Mouse (Mus musculus) lung, embryonic 15.5 days (tissue): ENCODE measurements at regions not wholly inside any gene's neighbourhood (a gene's known extent, or its start where the extent isn't known, plus 50 kb on each side); places are given as distances from the start of the nearest gene placed in this dataset.

Experiments used
- ATAC-seq: fragments of 200-750 bp; cut with Nextera tagmentation; 2 replicates; pipeline ENCODE4 v1.8.0; 2017; ENCODE audit warnings: moderate number of reproducible peaks, borderline replicate concordance; ENCODE audit not compliant: low FRiP score, low TSS enrichment; ENCODE audit errors: extremely low read depth
- H3K27ac ChIP-seq: fragments of 300-500 bp; sonication (generic); 2 replicates; pipeline ENCODE4 v1.5.1; 2015; ENCODE audit warnings: moderate library complexity, mild to moderate bottlenecking, inconsistent platforms
- H3K27me3 ChIP-seq: fragments of 300-500 bp; sonication (generic); 2 replicates; pipeline ENCODE4 v1.6.1; 2015; ENCODE audit warnings: inconsistent platforms
- H3K36me3 ChIP-seq: fragments of 300-500 bp; sonication (generic); 2 replicates; pipeline ENCODE4 v1.6.1; 2015; ENCODE audit warnings: inconsistent platforms
- H3K4me1 ChIP-seq: fragments of 300-500 bp; sonication (generic); 2 replicates; pipeline ENCODE4 v1.6.1; 2015; ENCODE audit warnings: inconsistent platforms
- H3K4me2 ChIP-seq: fragments of 300-500 bp; sonication (generic); 2 replicates; pipeline ENCODE4 v1.6.1; 2015; ENCODE audit warnings: inconsistent platforms, mild to moderate bottlenecking, moderate library complexity
- H3K4me3 ChIP-seq: fragments of 300-500 bp; sonication (generic); 2 replicates; pipeline ENCODE4 v1.5.1; 2015; ENCODE audit warnings: mild to moderate bottlenecking, inconsistent platforms
- H3K9ac ChIP-seq: fragments of 300-500 bp; sonication (generic); 2 replicates; pipeline ENCODE4 v1.6.1; 2015; ENCODE audit warnings: inconsistent platforms
- H3K9me3 ChIP-seq: fragments of 300-500 bp; sonication (generic); 2 replicates; pipeline ENCODE4 v1.6.1; 2016; ENCODE audit warnings: inconsistent platforms
- WGBS: fragments of 180-500 bp; shearing (Covaris S2); methylation state at CpG from one replicate; pipeline ENCODE4 v1.1.7; 2015; 5-methylcytosine and 5-hydroxymethylcytosine counted together

DNA sequence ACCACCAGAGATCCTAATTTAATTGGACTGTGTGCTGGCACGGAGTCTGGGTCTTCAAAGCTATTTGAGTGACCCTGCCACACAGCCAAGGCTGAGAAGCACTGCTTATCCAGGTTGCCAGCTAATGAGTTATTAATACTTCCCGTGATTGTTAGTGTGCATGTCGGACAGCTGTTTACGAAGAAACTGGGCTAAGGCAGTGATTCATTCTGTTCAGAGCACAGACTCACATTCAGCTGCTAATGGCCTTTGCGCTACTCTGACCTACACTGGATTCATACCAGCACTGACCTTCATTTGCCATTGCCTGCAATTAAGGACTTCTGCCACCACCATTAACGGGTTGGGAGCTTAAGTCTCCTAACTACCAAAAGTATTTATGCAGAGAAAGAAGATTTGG is 156.7 kb upstream of the Dppa4 start:
- 51% methylated on average over 6 of the region's 6 CpGs for WGBS
- Histone ChIP-seq H3K36me3 (no peaks in the 10 kb centered on the region), H3K27me3 (no peaks in the 10 kb centered on the region), H3K9ac (no peak overlapping the region), H3K4me2 (no peak overlapping the region), H3K4me3 (no peak overlapping the region), H3K4me1 (no peaks in the 10 kb centered on the region), H3K27ac (no peak overlapping the region), H3K9me3 (no peaks in the 10 kb centered on the region)
- ATAC-seq: no peak

DNA sequence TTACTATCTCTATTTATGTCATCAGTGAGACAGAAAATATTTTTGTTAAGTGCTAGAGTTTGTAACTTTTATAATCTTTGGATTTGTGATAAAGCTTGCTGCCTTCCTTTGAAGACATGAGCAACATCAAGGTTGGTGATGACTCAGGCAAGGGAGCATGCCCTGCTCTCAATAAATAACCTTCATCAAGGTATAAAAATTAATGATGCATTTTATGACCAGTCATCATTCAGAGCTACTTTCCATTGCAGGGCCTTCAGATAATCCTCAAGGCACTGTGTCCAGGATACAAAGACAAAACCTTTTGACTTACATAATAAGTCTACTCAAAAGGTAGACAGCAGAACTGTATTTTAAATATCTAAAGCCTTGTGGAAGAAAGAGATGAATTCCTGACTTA is 156.2 kb upstream of the Dppa4 start:
- Histone ChIP-seq H3K27ac (no peak overlapping the region), H3K27me3 (no peaks in the 10 kb centered on the region)

DNA sequence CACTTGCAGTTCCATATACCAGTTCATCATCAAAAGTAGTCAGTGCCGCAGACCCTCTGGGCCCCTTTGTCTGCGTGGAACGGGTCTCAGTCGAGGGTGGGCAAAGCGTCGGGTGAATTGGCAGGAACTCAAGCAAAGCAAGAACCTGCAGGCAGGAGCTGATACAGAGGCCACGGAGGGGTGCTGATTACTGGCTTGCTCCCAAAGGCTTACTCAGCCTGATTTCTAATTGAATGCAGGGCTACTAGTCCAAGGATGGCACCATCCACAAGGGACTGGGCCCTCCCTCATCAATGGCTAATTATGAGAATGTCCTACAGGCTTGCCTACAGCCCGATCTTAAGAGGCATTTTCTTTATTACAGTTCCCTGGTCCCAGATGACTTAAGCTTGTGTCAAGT is 128.2 kb upstream of the Dppa4 start:
- Histone ChIP-seq H3K36me3 (no peaks in the 10 kb centered on the region), H3K4me1 (no peaks in the 10 kb centered on the region), H3K9me3 (no peaks in the 10 kb centered on the region), H3K4me2 (no peak overlapping the region), H3K27me3 (no peaks in the 10 kb centered on the region), H3K9ac (no peak overlapping the region), H3K4me3 (no peak overlapping the region), H3K27ac (no peak overlapping the region)
- WGBS: 83% methylated on average over 8 of the region's 8 CpGs
- no peak for ATAC-seq

More for the DNA sequence above, 156.2 kb upstream of the Dppa4 start:
- H3K9ac ChIP-seq: no peak overlapping the region
- no peak for ATAC-seq
- H3K36me3 ChIP-seq: no peaks in the 10 kb centered on the region
- no peaks in the 10 kb centered on the region for H3K9me3 ChIP-seq
- H3K4me2 ChIP-seq: no peak overlapping the region
- no peak overlapping the region for H3K4me3 ChIP-seq
- H3K4me1 ChIP-seq: no peaks in the 10 kb centered on the region

DNA sequence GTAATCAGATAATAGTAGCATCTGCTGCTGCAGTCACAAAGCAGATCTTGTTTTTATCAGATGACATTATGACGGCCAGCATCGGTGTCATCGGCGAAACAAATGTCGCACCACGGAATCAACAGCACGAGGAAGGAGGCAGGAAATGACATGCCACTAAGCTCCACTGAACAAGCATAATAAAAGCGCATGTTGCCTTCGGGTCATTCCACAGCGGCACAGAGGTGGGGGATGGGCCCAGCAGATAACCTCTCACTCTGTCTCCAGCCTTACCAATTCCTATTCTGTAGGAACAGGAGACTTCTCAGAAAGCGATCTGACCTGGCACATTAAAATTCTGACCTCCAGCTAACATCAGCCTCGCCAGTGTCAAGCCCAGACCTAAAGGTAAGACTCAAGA is 93.1 kb upstream of the Dppa4 start:
- Histone ChIP-seq H3K27me3 (no peaks in the 10 kb centered on the region), H3K4me3 (no peak overlapping the region), H3K9ac (no peak overlapping the region), H3K4me2 (no peak overlapping the region), H3K9me3 (no peaks in the 10 kb centered on the region), H3K4me1 (no peaks in the 10 kb centered on the region), H3K36me3 (no peaks in the 10 kb centered on the region), H3K27ac (no peak overlapping the region)
- WGBS: 73% methylated on average over 12 of the region's 12 CpGs
- ATAC-seq: no peak

DNA sequence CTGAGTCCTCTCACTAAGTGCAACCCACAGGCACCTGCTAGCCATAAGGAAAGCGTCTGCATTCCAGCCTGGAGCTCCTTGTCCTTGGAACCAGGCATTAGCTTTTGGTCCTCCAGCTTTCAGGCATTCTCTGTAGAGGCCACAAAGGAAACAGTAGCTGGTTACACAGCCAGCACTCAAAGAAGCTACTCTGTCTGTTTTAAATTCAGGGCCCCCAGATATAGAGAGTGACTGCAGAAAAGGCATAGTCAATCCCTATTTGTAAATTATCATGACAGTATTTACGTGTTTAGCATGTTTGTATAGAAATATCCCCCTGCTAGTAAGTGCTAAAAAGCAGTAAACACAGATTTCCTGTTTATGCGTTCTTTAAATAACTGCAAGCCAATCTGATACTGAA is 91.3 kb upstream of the Dppa4 start:
- H3K27me3 ChIP-seq: no peaks in the 10 kb centered on the region
- no peaks in the 10 kb centered on the region for H3K4me1 ChIP-seq
- H3K4me2 ChIP-seq: no peak overlapping the region
- H3K9ac ChIP-seq: no peak overlapping the region
- no peak overlapping the region for H3K4me3 ChIP-seq
- 51% methylated on average over 3 of the region's 3 CpGs for WGBS
- no peaks in the 10 kb centered on the region for H3K36me3 ChIP-seq
- ATAC-seq: peak; percentile 52; the same call in 1 of the 2 replicates
- no peaks in the 10 kb centered on the region for H3K9me3 ChIP-seq
- no peak overlapping the region for H3K27ac ChIP-seq

DNA sequence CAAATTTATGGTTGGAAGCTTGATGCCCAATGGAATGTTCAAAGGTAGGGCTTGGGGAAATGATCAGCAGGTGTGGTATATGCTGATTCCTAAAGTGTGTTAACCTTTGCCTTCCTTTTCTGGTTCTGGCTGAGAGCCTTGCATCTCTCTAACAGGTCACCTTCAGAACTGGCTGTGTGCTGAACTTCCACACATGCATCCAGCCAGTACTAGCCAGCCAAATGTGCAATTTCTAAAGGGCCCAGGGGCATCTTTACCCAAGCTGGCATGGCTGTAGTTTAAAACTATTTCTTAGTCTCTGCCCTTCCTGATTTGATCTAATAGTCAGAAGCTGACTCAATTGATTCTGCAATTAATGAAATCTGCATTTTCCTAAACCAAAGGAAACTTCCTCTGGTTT is 68.6 kb upstream of the Dppa4 start:
- no peak for ATAC-seq

More for the DNA sequence above, 68.6 kb upstream of the Dppa4 start:
- no peaks in the 10 kb centered on the region for H3K36me3 ChIP-seq
- H3K4me2 ChIP-seq: no peak overlapping the region
- H3K27ac ChIP-seq: no peak overlapping the region
- no peak overlapping the region for H3K9ac ChIP-seq
- no peaks in the 10 kb centered on the region for H3K27me3 ChIP-seq
- no peaks in the 10 kb centered on the region for H3K4me1 ChIP-seq
- no peak overlapping the region for H3K4me3 ChIP-seq
- H3K9me3 ChIP-seq: no peaks in the 10 kb centered on the region
